Mouse (Mus musculus) urinary bladder, postnatal 25 days (tissue): ENCODE data around the gene Ten1.

Experiments
- DNase-seq: peaks from one replicate; pipeline ENCODE4 v3.0.0; 2022; ENCODE audit warnings: low spot score

The Ten1 gene

DNA sequence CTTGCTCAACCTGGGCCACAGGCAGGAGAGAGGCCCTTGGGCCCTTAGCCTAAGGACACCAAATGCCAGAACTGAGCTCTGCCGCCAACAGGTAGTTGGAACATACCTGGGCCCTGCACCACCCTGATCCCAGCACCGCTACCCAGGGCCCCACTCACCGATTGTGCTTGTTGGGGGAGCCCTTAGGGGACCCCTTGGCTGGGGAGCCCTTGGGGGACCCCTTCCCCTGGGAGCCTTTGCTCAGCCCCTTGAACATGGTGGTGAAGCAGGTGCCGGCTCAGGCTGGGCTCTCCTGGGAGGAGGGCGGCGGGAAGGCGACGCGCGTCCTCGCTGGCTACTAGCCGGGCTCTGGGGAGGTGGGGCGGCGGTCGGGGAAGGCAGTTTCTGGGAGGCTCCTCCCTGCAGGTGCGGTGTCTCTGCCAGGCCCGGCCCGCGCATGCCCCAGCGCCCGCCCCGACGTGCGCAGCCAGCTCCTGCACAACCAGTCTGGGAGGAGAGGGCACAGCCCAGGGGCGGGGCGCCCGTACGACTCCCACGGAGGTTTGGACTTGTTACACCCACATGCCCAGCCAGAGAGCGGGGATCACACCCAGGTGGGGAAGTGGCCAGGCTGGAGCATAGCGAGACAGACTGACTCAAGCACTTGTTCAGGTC lies 39.2 kb downstream of the Ten1 start, which contains the start of gene Evpl:
Evpl (minus strand) TSS at position 336 of the 654 bp plus-strand sequence.
- peak; percentile 79 for DNase-seq

DNA sequence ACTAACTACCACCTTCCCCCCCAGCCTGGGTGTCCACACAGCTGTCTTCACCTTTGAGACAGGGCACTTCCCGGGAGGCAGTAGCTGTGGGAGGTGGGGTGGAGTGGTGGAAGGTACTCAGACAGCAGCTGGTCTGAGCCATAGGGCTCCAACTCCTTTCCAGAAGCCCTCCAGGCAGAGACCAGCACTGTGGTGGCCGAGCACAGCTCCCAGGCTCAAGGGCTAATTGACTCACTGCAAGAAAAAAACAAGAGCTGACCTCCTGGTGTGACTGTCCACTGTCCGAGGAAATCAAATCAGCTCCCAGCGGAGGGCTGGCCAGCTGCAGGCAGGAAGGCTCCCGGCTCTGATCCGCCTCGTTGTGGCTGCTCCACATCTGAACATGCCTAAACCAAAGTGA lies 41.1 kb downstream of the Ten1 start:
- DNase-seq: no peak

DNA sequence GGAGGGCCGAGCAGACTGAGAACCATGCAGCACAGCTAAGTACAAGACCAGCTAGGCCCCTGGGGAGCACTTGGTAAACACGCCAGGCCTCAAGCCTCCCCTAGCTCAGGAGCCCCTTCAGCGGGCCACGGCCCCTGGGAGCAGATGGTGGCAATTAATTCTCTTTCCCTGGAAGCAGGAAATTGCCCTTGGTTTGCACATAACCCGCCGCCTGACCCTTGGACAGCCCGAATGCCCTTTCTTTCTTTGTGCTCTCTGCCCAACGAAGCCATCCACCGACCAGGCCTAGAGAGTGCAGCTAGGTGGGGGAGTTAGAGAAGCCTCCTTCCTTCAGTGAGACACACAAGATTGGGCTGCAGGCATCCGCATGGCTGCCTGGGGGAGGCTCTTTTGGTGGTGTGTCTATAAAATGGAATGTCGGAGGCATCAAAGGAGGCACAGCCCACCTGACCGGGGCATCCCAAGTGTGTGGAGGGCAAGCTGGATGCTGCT lies 43.1 kb downstream of the Ten1 start:
- DNase-seq: no peak

DNA sequence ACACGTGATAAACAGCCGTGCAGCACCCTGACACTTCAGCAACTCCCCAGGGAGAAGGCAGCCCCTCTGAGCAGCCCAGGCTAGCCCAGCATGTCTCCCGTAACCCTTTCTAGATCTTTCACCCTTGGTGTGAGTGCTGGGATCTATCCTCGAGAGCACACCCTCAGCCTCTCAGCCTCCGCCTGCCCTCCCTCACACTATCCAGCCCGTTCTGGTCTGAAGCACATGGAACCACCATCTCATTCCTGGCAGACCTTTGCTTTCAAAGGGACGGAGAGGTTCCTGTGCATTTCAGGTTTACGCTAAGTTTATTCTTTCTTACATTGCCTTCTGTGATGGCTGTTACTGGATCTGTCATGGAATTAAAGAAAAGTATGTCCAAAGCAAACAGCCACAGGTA lies 45.9 kb downstream of the Ten1 start:
- no peak for DNase-seq

DNA sequence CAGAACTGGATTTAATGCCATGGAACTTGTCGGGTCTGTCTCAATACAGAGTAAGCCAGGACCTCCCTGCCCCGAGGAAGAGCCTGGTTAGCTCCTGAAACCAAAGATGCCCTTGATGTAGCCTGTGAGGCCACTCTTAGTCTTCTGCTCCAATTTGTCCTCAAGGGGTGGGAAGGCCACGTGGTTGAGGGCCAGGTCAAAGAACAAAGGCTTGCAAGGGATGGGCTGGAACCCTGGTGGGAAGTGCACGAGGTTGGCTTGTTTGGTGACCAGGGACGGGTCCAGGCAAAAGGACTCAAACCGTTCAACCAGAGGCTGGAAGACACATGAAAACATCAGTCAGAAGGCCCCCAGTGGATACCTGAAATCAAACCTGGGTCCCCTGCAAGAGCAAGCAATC lies 47.0 kb downstream of the Ten1 start:
- DNase-seq: no peak

DNA sequence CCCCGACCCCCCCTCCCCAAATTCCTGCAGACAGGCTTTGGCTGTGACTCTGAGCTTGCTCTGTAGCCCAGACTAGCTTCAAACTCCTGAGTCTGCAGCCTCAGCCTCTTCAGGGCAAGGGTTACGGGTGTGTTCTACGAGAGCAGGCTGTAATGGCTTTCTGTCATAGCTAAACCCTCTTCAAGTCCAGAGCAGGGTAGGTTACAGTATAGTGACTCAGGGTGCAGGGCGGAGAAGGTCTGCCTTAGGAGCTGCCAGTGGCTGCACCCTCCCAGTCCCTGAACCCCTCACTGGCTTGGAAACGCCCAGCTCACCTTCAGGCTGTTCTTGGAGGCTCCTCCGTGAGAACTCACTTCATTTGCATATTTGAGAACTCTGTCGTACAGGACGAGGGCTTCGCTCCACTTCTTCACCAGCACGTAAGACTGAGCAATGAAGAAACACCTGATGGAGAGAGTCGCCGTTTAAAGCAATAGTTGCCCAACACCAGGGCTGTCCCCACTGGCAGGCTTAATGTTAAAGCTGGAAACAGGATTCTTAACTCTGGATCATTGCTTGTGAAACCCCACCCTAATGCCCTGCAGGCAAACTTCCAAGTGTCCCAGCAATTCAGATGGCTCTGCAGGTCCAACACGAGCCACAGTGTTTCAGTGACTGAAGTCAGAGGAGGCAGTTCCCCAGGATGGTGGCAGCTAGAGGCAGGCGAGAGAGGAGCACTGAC lies 49.0 kb downstream of the Ten1 start:
- no peak for DNase-seq

DNA sequence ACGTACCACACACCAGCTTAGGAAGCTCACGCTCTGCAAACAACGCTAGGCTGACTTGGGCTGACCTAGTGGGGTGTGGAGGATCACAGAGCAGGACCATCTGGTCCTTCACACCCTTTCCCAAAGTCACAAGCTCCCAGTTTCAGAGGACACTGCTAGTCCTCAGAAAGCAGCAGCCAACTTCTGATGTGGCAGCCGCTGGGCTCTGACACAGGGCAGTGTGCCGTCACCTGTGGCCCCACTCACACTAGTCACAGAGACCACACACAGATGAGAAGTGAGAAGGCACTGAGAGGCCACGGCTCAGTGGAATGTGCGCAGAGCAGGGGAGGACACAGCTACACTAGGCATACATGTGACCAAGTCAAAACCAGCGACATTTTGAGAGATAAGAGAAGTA lies 52.2 kb downstream of the Ten1 start:
- DNase-seq: no peak

DNA sequence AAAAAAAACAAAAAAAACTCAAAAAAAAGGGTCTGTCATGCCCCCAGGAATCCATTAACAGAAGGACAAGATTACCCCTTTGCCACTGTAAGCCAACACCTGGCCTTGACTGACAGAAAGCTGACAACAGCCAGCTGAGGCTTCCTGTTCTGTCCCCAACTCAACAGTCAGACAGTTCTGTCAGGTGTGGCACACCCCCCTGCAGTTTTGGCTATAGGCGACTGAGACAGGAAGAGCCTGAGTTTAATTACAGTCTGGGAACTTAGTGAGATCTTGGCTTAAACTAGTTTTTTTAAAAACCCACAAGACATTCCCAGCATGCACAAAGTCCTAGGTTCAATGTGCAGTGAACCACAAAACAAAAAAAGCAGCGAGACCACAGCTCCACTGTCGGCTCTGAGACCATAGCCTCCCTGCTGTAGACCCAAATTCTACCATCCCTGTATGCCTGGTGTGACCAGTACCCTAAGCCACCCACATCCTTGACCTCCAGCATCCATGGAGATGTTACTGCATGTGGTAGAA lies 54.5 kb downstream of the Ten1 start:
- DNase-seq: no peak

DNA sequence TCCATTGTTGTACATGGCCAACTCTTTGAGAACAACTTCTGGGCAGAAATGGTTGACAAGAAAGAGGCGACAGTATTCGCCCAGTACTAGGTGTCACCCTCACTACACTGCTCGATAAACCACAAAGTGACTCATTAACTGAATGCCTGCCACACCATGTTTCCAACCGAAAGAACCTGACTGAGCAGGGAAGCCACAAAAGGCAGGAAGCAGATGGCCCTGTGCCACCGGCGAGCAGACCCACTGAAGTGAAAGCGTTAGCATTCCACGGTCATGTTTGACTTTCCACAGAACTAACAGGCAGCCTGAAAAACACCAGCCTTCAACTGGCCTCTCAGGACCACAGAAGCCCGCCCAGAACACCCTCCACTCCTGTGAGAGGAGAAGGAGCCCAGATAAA lies 56.0 kb downstream of the Ten1 start:
- no peak for DNase-seq

DNA sequence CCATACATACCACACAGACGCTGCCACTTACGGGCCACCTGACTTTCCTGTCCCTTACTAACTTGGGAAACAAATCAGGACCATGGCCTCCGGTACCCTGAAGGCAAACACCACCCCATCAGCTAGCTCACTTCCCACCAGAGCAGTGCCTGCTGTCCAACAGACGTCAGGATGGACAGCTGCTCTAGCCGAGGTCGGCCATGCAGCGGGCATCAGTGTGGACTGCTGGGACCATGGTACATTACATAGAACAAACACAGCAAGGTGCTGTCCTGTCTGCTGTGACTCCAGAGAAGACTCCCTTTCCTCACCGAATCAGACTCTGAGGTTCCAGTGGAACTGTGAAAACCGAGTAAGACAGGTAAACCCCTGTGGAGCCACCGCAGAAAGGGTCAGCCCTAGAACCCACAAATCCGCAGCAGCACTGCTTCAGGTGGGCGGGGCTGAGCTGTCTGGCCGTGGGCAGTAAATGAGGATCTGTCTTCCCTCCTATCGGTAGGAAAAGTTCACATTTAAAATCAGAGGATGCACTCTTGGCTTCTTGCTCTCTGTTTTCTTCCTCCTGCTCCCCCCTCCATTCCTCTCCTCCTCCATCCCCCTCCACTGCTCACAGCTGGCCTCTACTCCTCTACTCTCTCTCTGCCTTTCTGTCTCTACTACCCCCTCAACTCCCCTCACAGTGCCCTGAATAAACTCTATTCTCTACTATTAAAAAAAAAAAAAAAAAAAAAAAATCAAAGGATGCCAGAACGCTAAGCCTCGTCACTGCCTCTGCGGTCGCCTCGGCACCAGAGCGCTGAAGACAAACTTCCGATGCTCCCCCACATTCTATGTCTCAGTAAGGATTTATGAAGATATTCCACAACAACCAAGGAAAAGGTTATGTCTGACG lies 56.7 kb downstream of the Ten1 start:
- DNase-seq: no peak

DNA sequence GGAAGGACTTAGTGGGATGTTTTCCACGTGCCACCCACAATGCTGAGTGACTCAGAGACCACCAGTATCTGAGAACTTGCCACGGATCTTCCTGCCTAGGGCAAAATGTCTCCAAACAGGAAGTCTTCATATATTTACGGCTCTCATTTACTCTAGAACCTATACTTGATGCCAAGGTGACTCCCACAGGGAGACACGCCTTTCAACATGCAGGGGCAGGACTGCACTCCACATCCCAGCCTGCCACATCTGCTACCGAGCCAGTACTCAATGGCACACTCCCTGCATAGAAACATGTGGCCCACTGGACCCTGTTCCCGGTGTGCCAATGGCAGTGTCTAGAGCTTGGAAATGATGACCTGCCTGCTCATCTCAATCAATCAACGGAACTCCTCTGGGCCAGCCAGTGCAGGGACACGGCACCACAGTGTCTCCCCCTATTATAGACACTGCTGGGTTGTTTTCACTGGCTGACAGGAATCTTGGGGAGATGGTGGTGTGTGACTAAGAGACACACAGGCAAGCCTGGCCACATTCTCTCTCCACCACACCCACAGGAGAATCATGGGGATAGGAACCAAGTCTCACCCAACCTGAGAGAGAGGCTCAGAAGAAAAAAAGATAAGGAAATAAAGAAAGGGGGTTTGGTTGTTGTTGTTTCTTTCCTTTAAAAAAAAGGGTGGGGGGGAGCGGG lies 57.5 kb downstream of the Ten1 start:
- no peak for DNase-seq

DNA sequence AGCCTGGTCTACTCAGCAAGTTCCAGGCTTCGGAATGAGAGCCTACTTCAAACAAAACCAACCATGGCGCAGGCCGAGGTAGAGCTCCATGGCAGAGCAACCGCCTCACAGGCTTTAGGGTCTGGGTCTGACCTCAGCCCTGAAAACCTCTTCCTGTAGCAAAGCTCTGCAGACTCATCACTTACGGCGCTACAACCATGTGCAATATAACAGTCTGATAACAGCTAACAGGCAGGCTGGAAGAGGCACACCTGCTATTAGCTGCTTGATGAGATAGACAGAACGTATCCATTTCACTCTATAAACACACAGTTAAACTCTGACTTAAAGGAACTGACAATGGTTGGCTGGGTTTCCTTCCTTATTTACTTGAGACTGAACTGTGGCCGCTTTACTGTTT lies 60.8 kb downstream of the Ten1 start:
- no peak for DNase-seq

DNA sequence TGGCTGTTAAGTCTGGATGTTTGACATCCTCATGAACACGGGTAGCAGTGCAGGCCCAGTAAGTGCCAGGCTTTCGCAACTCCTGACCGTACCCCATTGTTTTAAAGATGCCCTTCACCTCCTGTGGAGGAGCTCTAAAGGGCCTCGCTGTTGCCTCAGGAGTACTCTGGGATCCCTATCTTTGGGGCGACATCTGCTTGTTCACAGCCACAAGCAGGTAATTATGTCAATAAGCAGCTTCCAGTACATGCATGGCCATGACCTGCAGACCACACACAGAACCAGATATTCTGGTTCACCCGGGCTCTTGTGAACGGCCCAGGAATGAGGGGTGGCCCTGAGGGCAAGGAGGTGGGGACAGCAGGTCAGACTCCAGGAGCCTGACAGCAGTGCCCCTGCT lies 61.6 kb downstream of the Ten1 start:
- DNase-seq: peak; percentile 58
